Mouse (Mus musculus) heart, postnatal 0 days (tissue): ENCODE results near the gene Ecpas.

Experiments
- CTCF ChIP-seq: IDR thresholded peaks from 2 replicates; pipeline ENCODE4 v1.5.1; 2016; ENCODE audit warnings: antibody characterized with exemption, control low read depth, low read depth
- EP300 ChIP-seq: IDR thresholded peaks from 2 replicates; pipeline ENCODE4 v1.6.1; 2016; ENCODE audit warnings: antibody characterized with exemption, low read depth

DNA sequence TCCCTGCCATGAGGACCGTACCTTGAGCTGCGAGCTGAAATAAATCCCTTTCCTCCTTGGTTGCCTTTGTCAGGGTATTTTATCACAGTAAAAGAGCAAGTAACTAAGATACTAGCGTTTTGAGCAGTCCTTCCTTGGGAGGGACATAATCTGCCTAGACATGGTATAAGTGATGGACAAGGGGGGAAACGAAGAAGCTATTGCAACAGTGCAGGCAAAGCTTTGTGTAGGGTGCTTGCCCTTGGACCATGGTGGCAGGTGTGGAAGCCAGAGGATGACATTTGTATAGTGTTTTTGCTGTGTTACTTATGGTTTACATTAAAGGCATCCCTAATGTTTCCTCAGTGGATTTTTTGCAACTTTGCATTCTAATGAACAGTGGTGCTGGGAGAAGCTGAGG is 30.4 kb upstream of the Ecpas start:
- TF ChIP-seq CTCF = no peak
- TF ChIP-seq EP300 = no peak
